Mouse (Mus musculus) yolk sac, embryonic 10.5 days (tissue): ENCODE data around the gene Zfand6.

Experiments used
- DNase-seq: peaks from one replicate; pipeline ENCODE4 v3.0.0-alpha.2; 2017; ENCODE audit warnings: low spot score

The Zfand6 gene

GRCm38 (mm10) chr7:84594087-84594916 is 95.5 kb downstream of the Zfand6 start:
- DNase-seq = peak; percentile 39

DNA sequence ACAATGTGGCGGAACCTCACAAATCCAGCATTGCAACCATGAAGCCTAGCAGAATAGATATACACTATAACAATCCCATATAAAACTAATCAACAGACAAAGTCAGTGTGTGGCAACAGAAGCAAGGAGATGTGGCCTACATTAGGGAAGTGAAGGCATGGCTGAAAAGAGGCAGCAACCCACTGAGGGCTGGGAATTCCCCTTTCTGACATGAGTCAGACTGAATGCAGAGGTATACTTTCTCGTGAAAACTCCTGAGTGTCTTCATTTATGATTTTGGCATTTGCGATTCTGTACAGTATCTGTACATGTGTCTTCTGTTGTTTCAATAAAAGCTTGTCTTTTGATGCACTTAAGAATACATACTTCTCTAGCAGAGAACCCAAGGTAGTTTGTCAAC is 98.4 kb downstream of the Zfand6 start:
- DNase-seq = no peak

DNA sequence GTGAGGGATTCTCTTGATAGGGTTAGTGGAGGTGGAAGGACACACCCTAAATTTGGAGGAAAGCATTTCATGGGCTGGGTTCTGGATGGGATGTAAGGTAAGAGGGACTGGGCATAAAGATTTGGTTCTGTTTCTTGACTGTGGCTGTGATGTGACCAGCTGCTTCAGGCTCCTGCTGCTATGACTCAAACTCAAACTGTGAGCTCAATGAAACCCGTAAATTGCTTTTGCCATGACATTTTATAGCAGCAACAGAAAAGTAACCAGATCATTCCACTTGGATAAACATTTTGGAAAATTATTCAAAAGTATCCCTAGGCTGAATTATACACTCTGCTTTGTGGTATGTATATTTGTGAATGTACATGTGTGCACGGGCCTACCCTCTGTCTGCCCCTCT is 99.1 kb downstream of the Zfand6 start:
- no peak for DNase-seq

- DNase-seq = peak; percentile 13
These were observed 102.5 kb downstream of the Zfand6 start for GRCm38 (mm10) chr7:84587101-84587783.

DNA sequence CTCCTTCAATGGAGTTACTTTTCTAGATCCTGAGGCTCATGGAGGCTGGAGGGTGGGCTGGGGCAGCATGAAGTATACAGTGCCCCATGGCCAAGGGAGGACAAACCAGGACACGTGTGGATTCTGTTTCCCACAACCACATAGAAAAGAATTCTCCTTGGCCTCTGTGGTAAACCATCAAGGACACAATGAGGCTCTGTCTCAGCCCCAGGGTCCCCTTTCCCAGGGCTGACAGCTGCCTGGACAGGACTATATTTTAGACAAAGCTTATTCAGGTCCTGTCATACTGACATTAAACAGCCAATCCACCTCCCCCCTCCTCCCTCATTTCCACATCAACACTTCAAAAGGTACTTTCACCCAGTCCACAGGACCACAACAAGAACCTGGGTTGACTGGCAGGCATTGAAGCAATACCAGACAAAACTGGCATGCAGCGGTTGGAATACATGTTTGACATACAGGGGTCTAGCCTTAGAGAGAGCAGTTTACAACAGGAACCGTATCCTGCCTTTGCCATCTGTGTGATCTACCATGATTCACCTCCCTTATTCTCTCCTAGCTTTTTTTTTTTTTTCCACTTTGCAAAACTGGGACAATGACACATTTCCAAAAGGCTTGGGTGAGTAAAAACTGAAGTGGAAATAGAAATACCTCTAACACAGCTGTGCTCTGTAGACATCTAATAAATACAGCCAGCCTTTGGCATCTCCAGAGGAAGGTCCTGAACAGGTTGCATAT is 103.2 kb downstream of the Zfand6 start:
- no peak for DNase-seq

DNA sequence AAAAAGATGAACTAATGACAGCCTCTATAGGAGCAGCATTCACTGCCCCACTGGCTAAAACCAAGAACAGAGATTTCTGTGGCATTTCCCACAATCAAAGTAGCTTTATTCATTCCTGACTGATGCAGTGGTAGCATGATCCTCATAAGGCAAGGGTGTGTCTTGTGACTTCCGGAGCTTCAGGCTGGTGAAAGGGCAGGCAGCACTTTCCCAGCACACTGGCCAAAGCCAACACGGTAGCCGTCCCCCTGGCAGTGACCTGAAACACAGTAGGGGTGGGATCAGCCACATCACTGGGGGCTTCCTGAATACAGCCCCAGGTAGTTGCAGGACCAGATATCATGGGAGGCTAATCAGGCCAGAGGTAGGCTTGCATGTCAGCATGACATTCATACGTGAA is 104.7 kb downstream of the Zfand6 start:
- DNase-seq = no peak

DNA sequence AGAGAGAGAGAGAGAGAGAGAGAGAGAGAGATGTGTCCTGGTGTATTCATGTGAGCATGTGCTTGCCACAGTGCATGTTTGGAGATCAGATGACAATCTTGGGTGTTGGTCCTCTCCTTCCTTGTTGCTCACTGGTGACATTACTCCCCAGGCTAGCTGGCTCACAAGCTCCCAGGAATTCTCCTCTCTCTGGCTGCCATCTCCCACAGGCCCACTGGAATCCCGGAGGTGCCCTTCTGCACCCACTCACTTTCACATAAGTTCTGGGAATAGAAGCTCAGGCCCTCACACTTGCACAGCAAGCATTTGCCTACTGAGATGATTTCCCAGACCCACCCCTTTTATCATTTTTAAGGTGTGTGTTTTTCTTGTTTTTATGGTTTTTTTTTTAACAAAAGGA is 110.0 kb downstream of the Zfand6 start:
- no peak for DNase-seq

GRCm38 (mm10) chr7:84578841-84579240 is 110.9 kb downstream of the Zfand6 start:
- DNase-seq = no peak

DNA sequence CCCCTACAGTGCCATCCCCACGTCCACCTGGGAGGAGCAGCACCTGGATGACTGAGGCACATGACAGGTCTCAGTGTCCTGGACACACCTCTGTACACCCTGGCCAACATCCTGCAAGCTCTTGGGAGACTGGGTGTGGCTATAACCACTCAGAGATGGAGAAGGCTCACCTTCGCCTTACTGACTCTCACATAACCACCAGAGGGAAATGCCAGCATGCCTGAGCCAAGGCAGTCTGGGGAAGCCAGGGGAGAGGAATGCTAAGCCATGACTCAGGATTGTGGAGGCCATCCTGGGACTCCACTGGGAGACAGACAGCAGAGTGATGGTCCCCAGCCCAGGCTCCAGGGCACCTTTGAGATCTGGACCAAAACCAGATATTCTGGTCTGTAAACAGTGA is 112.7 kb downstream of the Zfand6 start:
- no peak for DNase-seq

GRCm38 (mm10) chr7:84566200-84566599 is 123.6 kb downstream of the Zfand6 start:
- DNase-seq = no peak

- DNase-seq = no peak
These were observed 125.5 kb downstream of the Zfand6 start for GRCm38 (mm10) chr7:84564236-84564635.
